Comparison of ENCODE assay signal across 26 mouse cellular contexts in genomic region chr7:116680523-116680922, GRCm38 (mm10).
DNase-seq lines count a peak whose midpoint lies in the region; ATAC-seq and TF ChIP-seq lines count a peak whose summit lies in the region.
"Had no signal": no experiment of that assay in that cellular context is flagged by ENCODE, and none has a peak within 500 bp of the region (broad histone marks: within the 10 kb centered on the region; RNA-seq: fewer than 3 reads in every experiment).

No protein-coding gene starts in this region.

- ATAC-seq in cerebellum, adult (ENCODE audit: insufficient number of reproducible peaks, low FRiP score, low TSS enrichment) = no peak
- peak; percentile 60; the same call in 1 of the 2 replicates for ATAC-seq in kidney, embryonic 14.5 days (ENCODE audit: low FRiP score, low TSS enrichment)
- ATAC-seq in midbrain, postnatal 0 days (ENCODE audit: low FRiP score) = no peak
- ATAC-seq: activated CD4-positive, CD25-positive, alpha-beta regulatory T cell, adult 4 months; intestine, postnatal 0 days; midbrain, embryonic 16.5 days had no signal

- no peaks in the 10 kb centered on the region for H3K36me3 ChIP-seq in kidney, embryonic 14.5 days (ENCODE audit: control insufficient read depth, insufficient read depth, low read length)
- no peaks in the 10 kb centered on the region for H3K36me3 ChIP-seq in midbrain, postnatal 0 days (ENCODE audit: insufficient read depth, low read length)
- no peaks in the 10 kb centered on the region for H3K36me3 ChIP-seq in midbrain, embryonic 10.5 days
- H3K36me3 ChIP-seq: forebrain, embryonic 10.5 days; heart, embryonic 15.5 days; hindbrain, embryonic 15.5 days; limb, embryonic 15.5 days had no signal

- H3K27ac ChIP-seq in kidney, embryonic 14.5 days (ENCODE audit: low read depth, low read length) = no peak overlapping the region
- H3K27ac ChIP-seq in midbrain, postnatal 0 days (ENCODE audit: low read depth, low read length) = no peak overlapping the region
- H3K27ac ChIP-seq in midbrain, embryonic 10.5 days (replicated peaks) = no peak overlapping the region
- H3K27ac ChIP-seq: forebrain, embryonic 10.5 days; gastrocnemius, adult 2 months; heart, embryonic 15.5 days; hindbrain, embryonic 15.5 days; limb, embryonic 15.5 days; liver, embryonic 14.5 days had no signal

- no peaks in the 10 kb centered on the region for H3K27me3 ChIP-seq in kidney, embryonic 14.5 days (ENCODE audit: control insufficient read depth, insufficient read depth, low read length)
- no peaks in the 10 kb centered on the region for H3K27me3 ChIP-seq in midbrain, postnatal 0 days (ENCODE audit: insufficient read depth, low read length)
- H3K27me3 ChIP-seq in midbrain, embryonic 10.5 days (ENCODE audit: low read depth, poor library complexity, severe bottlenecking) = no peaks in the 10 kb centered on the region
- H3K27me3 ChIP-seq: heart, embryonic 15.5 days; hindbrain, embryonic 15.5 days; limb, embryonic 15.5 days had no signal

- no peak overlapping the region for H3K4me3 ChIP-seq in kidney, embryonic 14.5 days (ENCODE audit: low read length)
- no peak overlapping the region for H3K4me3 ChIP-seq in midbrain, postnatal 0 days (ENCODE audit: low read depth, low read length)
- H3K4me3 ChIP-seq in midbrain, embryonic 10.5 days = no peak overlapping the region
- H3K4me3 ChIP-seq: forebrain, embryonic 10.5 days; gastrocnemius, adult 2 months; heart, embryonic 15.5 days; hindbrain, embryonic 15.5 days; limb, embryonic 15.5 days had no signal

- no peaks in the 10 kb centered on the region for H3K9me3 ChIP-seq in kidney, embryonic 14.5 days (ENCODE audit: control insufficient read depth, low read length)
- no peaks in the 10 kb centered on the region for H3K9me3 ChIP-seq in midbrain, postnatal 0 days (ENCODE audit: low read length)
- H3K9me3 ChIP-seq in midbrain, embryonic 10.5 days (replicated peaks) = no peaks in the 10 kb centered on the region
- H3K9me3 ChIP-seq: forebrain, embryonic 10.5 days; heart, embryonic 15.5 days; hindbrain, embryonic 15.5 days; limb, embryonic 15.5 days had no signal

- no peak for TF ChIP-seq CTCF in midbrain, postnatal 0 days (IDR thresholded peaks at IDR 0.05)

- DNase-seq in cerebellum, postnatal 10 days = peak; percentile 55 to 63
- DNase-seq in kidney, postnatal 14 days = no peak
- peak; percentile 38 for DNase-seq in midbrain, postnatal 0 days (ENCODE audit: low spot score)
- no peak for DNase-seq in midbrain, embryonic 10.5 days (ENCODE audit: low spot score)
- DNase-seq in embryo, embryonic 10 days (ENCODE audit: low spot score) = no peak
- DNase-seq: adrenal gland, postnatal 10 days; cerebellum, adult 9-10 months; gastrocnemius, adult 2 months; heart, postnatal 4 days; kidney, postnatal 4 days; lung, embryonic 14.5 days; lung, postnatal 4 days; right cerebral cortex, postnatal 25 days; spleen, adult 18-20 months; thymus, adult 18-20 months; thymus, postnatal 36 days had no signal

- H3K9ac ChIP-seq in kidney, embryonic 14.5 days (ENCODE audit: low read depth, low read length) = no peak overlapping the region
- H3K9ac ChIP-seq in midbrain, postnatal 0 days (replicated peaks; ENCODE audit: low read length, poor library complexity, severe bottlenecking) = no peak overlapping the region
- H3K9ac ChIP-seq: heart, embryonic 15.5 days; hindbrain, embryonic 15.5 days; limb, embryonic 15.5 days; liver, embryonic 14.5 days; lung, embryonic 14.5 days had no signal

- H3K4me2 ChIP-seq in kidney, embryonic 14.5 days (replicated peaks; ENCODE audit: low read depth, low read length) = no peak overlapping the region
- H3K4me2 ChIP-seq in midbrain, postnatal 0 days (ENCODE audit: low read depth, low read length, poor library complexity, severe bottlenecking) = no peak overlapping the region
- H3K4me2 ChIP-seq: heart, embryonic 15.5 days; hindbrain, embryonic 15.5 days; limb, embryonic 15.5 days; lung, embryonic 14.5 days had no signal

- 0 out of 2 replicates have a peak, but pooled peaks cover 3% of the 10 kb centered on the region for H3K4me1 ChIP-seq in kidney, embryonic 14.5 days (ENCODE audit: control insufficient read depth, insufficient read depth, low read length)
- H3K4me1 ChIP-seq in midbrain, postnatal 0 days (ENCODE audit: insufficient read depth, low read length) = no peaks in the 10 kb centered on the region
- no peaks in the 10 kb centered on the region for H3K4me1 ChIP-seq in midbrain, embryonic 10.5 days
- H3K4me1 ChIP-seq: heart, embryonic 15.5 days had no signal

- WGBS in kidney, embryonic 14.5 days = 74% methylated on average over 3 of the region's 3 CpGs
- 74% methylated on average over 3 of the region's 3 CpGs for WGBS in midbrain, postnatal 0 days
- WGBS in midbrain, embryonic 10.5 days = 94% methylated on average over 3 of the region's 3 CpGs

Comparison
In these comparisons a context has a peak if more than half of its experiments do, and no peak if none do; other contexts are left out.
1. DNase-seq: peak in cerebellum, postnatal 10 days (2 of 2) and midbrain, postnatal 0 days (single experiment); none in kidney, postnatal 14 days (single experiment), midbrain, embryonic 10.5 days (single experiment) and embryo, embryonic 10 days (single experiment).